ENCODE assay signal across 8 mouse cellular contexts in the genomic region with DNA sequence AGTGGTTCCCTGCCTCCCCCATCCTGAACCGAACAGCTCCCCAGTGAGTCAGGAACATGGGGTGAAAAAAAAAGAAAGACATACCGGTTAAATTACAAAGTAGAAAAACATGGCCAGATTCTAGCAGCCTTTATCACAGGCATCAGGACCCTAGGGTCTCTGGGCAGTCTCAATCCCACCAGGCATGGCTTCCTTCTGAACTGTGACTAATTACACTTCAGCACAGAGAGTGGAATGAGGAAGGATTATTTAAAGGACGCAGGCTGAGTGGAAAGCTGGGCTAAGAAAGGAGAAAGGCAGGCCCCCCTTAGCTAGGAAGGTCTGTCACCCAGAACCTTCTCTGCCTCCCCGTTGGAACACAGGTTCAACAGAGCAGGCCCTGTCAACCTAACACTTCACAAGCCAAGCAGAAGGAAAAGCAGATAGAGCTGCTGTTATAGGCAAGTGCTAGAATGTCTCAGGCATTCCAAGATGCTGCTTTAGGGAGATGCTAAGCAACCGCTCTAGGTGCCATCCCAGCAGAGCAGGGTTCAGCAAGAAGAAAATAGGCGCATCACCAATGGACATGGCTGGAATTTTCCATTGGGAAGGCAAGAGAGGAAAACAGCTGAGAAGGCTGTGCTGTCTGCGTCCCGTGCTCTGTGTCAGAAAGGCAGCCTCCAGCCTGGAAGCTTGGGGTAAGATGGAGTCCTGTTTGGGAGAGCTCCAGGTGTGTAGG. TPM values are rescaled to one million over a fixed set of nuclear protein-coding genes. Genes with fewer than 3 reads are reported as not detected.
DNase-seq lines count a peak whose midpoint lies in the region; ATAC-seq and TF ChIP-seq lines count a peak whose summit lies in the region.

No protein-coding gene starts in this region.

- no peaks in the 10 kb centered on the region for H3K27me3 ChIP-seq in liver, adult 2 months (ENCODE audit: control insufficient read depth, insufficient read depth, low read length)
- H3K27me3 ChIP-seq in embryonic facial prominence, embryonic 10.5 days (replicated peaks; ENCODE audit: low read depth, poor library complexity, severe bottlenecking): no peaks in the 10 kb centered on the region
- no peaks in the 10 kb centered on the region for H3K27me3 ChIP-seq in intestine, embryonic 14.5 days (replicated peaks; ENCODE audit: control insufficient read depth, insufficient read depth, low read length)
- no peaks in the 10 kb centered on the region for H3K27me3 ChIP-seq in neural tube, embryonic 15.5 days (replicated peaks)
- H3K27me3 ChIP-seq in thymus, adult 2 months (ENCODE audit: control insufficient read depth, insufficient read depth, low read length): no peaks in the 10 kb centered on the region

- H3K4me1 ChIP-seq in liver, adult 2 months (ENCODE audit: control insufficient read depth, insufficient read depth, low read length): peaks cover 49% of the 10 kb centered on the region
- H3K4me1 ChIP-seq in embryonic facial prominence, embryonic 10.5 days: peaks cover 87% of the 10 kb centered on the region
- H3K4me1 ChIP-seq in intestine, embryonic 14.5 days (replicated peaks; ENCODE audit: control insufficient read depth, insufficient read depth, low read length): peaks cover 81% of the 10 kb centered on the region
- H3K4me1 ChIP-seq in neural tube, embryonic 15.5 days: peaks cover 92% of the 10 kb centered on the region
- peaks cover 35% of the 10 kb centered on the region for H3K4me1 ChIP-seq in thymus, adult 2 months (replicated peaks; ENCODE audit: control insufficient read depth, insufficient read depth, low read length)

- no peak for ATAC-seq in intestine, embryonic 14.5 days (replicated peaks; ENCODE audit: low FRiP score, low TSS enrichment, low read depth)
- ATAC-seq in neural tube, embryonic 15.5 days (ENCODE audit: low FRiP score): no peak

- DNase-seq in liver, adult 2 months (ENCODE audit: extremely low read depth, low read depth, low spot score): no peak
- DNase-seq in liver: no peak
- no peak for DNase-seq in embryonic facial prominence, embryonic 10.5 days (ENCODE audit: low spot score)
- no peak for DNase-seq in intestine, embryonic 14.5 days (ENCODE audit: low spot score)
- no peak for DNase-seq in urinary bladder, postnatal 25 days (ENCODE audit: low spot score)
- DNase-seq in spleen, postnatal 36 days (ENCODE audit: low spot score in 2 of 2): no peak
- no peak for DNase-seq in thymus, adult 2 months

- no peak overlapping the region for H3K9ac ChIP-seq in liver, adult 2 months (ENCODE audit: low read depth, low read length)
- no peak overlapping the region; the same call in 1 of the 2 replicates for H3K9ac ChIP-seq in intestine, embryonic 14.5 days (ENCODE audit: low read length)
- peak overlapping the region; percentile 44 for H3K9ac ChIP-seq in neural tube, embryonic 15.5 days (replicated peaks)

- peaks cover 50% of the 10 kb centered on the region; the same call in 1 of the 2 replicates for H3K79me2 ChIP-seq in liver, adult 2 months (ENCODE audit: control insufficient read depth, insufficient read depth, low read length)

- H3K9me3 ChIP-seq in embryonic facial prominence, embryonic 10.5 days: no peaks in the 10 kb centered on the region
- H3K9me3 ChIP-seq in intestine, embryonic 14.5 days (ENCODE audit: control insufficient read depth, low read length): no peaks in the 10 kb centered on the region
- H3K9me3 ChIP-seq in neural tube, embryonic 15.5 days (replicated peaks): no peaks in the 10 kb centered on the region

- TF ChIP-seq POLR2A in liver, adult 2 months (IDR thresholded peaks at IDR 0.05; ENCODE audit: extremely low read depth, insufficient read depth, low read length): no peak
- TF ChIP-seq POLR2A in thymus, adult 2 months (IDR thresholded peaks at IDR 0.05; ENCODE audit: control insufficient read depth, extremely low read depth, insufficient read depth, low read length, poor library complexity): no peak

- no peak overlapping the region for H3K4me3 ChIP-seq in liver, adult 2 months (ENCODE audit: insufficient read depth, low read depth, low read length)
- peak overlapping the region; percentile 16; the same call in 1 of the 2 replicates for H3K4me3 ChIP-seq in embryonic facial prominence, embryonic 10.5 days
- H3K4me3 ChIP-seq in intestine, embryonic 14.5 days (ENCODE audit: low read depth, low read length): no peak overlapping the region
- peak overlapping the region; percentile 17 for H3K4me3 ChIP-seq in neural tube, embryonic 15.5 days (replicated peaks)
- no peak overlapping the region for H3K4me3 ChIP-seq in thymus, adult 2 months (ENCODE audit: control insufficient read depth, insufficient read depth, low read length)

- WGBS in liver, adult 2 months: 72% methylated on average over 8 of the region's 8 CpGs
- 34% methylated on average over 8 of the region's 8 CpGs for WGBS in embryonic facial prominence, embryonic 10.5 days
- 36% methylated on average over 8 of the region's 8 CpGs for WGBS in intestine, embryonic 14.5 days
- 25% methylated on average over 8 of the region's 8 CpGs for WGBS in neural tube, embryonic 15.5 days
- WGBS in thymus, adult 2 months: 93% methylated on average over 8 of the region's 8 CpGs

- 0 out of 2 replicates have a peak overlapping the region, but pooled peaks have one; percentile 1 for H3K4me2 ChIP-seq in intestine, embryonic 14.5 days (ENCODE audit: low read length)
- H3K4me2 ChIP-seq in neural tube, embryonic 15.5 days: peak overlapping the region; percentile 73

- H3K36me3 ChIP-seq in liver, adult 2 months (ENCODE audit: control insufficient read depth, insufficient read depth, low read length): peaks cover 4% of the 10 kb centered on the region; the same call in 1 of the 2 replicates
- peaks cover 55% of the 10 kb centered on the region for H3K36me3 ChIP-seq in embryonic facial prominence, embryonic 10.5 days (replicated peaks)
- H3K36me3 ChIP-seq in intestine, embryonic 14.5 days (ENCODE audit: control insufficient read depth, insufficient read depth, low read length): peaks cover 36% of the 10 kb centered on the region
- H3K36me3 ChIP-seq in neural tube, embryonic 15.5 days: peaks cover 9% of the 10 kb centered on the region
- peaks cover 20% of the 10 kb centered on the region for H3K36me3 ChIP-seq in thymus, adult 2 months (ENCODE audit: control insufficient read depth, insufficient read depth, low read length)

- TF ChIP-seq CTCF in liver, adult 2 months (IDR thresholded peaks at IDR 0.05; ENCODE audit: low read depth, low read length): no peak
- no peak for TF ChIP-seq CTCF in thymus, adult 2 months (IDR thresholded peaks at IDR 0.05; ENCODE audit: borderline replicate concordance, control insufficient read depth, extremely low read depth, insufficient read depth, low read length, poor library complexity)

- H3K27ac ChIP-seq in liver, adult 2 months (replicated peaks; ENCODE audit: insufficient read depth, low read depth, low read length): 0 out of 2 replicates have a peak overlapping the region, but pooled peaks have one; percentile 5
- H3K27ac ChIP-seq in embryonic facial prominence, embryonic 10.5 days (replicated peaks): peak overlapping the region; percentile 89
- peak overlapping the region; percentile 57 for H3K27ac ChIP-seq in intestine, embryonic 14.5 days (ENCODE audit: low read depth)
- H3K27ac ChIP-seq in neural tube, embryonic 15.5 days (replicated peaks): peak overlapping the region; percentile 94
- H3K27ac ChIP-seq in thymus, adult 2 months (ENCODE audit: control insufficient read depth, insufficient read depth, low read length): no peak overlapping the region

RNA-seq across cellular contexts. Expression of a gene that starts 22.5 kb away (rescaled TPM):
- total RNA-seq in liver, adult 2 months (2014; rRNA removed): 10.0 and 10.8 TPM in 2 replicates
- polyA plus RNA-seq in liver, adult 2 months (2012; rRNA removed): 6.4 and 7.8 TPM in 2 replicates
- 68.1 and 69.9 TPM in 2 replicates for polyA plus RNA-seq in embryonic facial prominence, embryonic 10.5 days (2016; fragmentation: Nextera tagmentation; extraction: Ambion mirVana)
- polyA plus RNA-seq in intestine, embryonic 14.5 days (2014; fragmentation: Nextera tagmentation; extraction: Ambion mirVana): 49.2 and 53.6 TPM in 2 replicates
- polyA plus RNA-seq in neural tube, embryonic 15.5 days (2015; fragmentation: Nextera tagmentation; extraction: Ambion mirVana): 79.3 and 79.5 TPM in 2 replicates
- polyA plus RNA-seq in thymus, adult 2 months (2012; rRNA removed): 30.3 and 30.9 TPM in 2 replicates

Comparison
In these comparisons a context has a peak if more than half of its experiments do, and no peak if none do; other contexts are left out.
1. H3K4me3 ChIP-seq: peak in embryonic facial prominence, embryonic 10.5 days (single experiment) and neural tube, embryonic 15.5 days (single experiment); none in liver, adult 2 months (single experiment), intestine, embryonic 14.5 days (single experiment) and thymus, adult 2 months (single experiment).